Mouse (Mus musculus): ENCODE results near the gene Msh2. TPM values are rescaled to one million over a fixed set of nuclear protein-coding genes. Genes with fewer than 3 reads are reported as not detected.

Gene Msh2
- total RNA-seq, 1 experiment from 2014 or later, result 24.3 TPM

Other genes starting within 250 kb of the Msh2 start
- not detected in 2 replicates for gene Stpg4, start 244.6 kb upstream of the Msh2 start, total RNA-seq (2021)
- gene Calm2, start 225.4 kb upstream of the Msh2 start, total RNA-seq (2021), result 430 and 435 TPM in 2 replicates
- gene Epcam, start 36.4 kb upstream of the Msh2 start, total RNA-seq (2021), result 0.41 TPM in 1 of 2 replicates, not detected in the other
- 0.26 TPM in 1 of 2 replicates, not detected in the other for gene Kcnk12, start 125.7 kb downstream of the Msh2 start, total RNA-seq (2021)
- not detected in 2 replicates for gene Rpl36-ps4, start 248.6 kb downstream of the Msh2 start, total RNA-seq (2021)